Mouse (Mus musculus): ENCODE data around the gene Kat2b.
"Not testable (repeated sequence)": the region's sequence is repeated elsewhere in the genome, so short reads cannot be mapped to it uniquely, and the experiment has no call there.

Gene Kat2b

GRCm38 (mm10) chr17:53570361-53570875 lies 3.8 kb downstream of the Kat2b start:
- peak; percentile 23 for DNase-seq

- DNase-seq = not testable (repeated sequence)
Observed at GRCm38 (mm10) chr17:53570932-53571331, 4.3 kb downstream of the Kat2b start.

- no peak for DNase-seq
Observed at GRCm38 (mm10) chr17:53573019-53573556, 6.4 kb downstream of the Kat2b start.

GRCm38 (mm10) chr17:53577151-53577550 lies 10.5 kb downstream of the Kat2b start:
- no peak for DNase-seq

GRCm38 (mm10) chr17:53577754-53578153 lies 11.1 kb downstream of the Kat2b start:
- DNase-seq = no peak

GRCm38 (mm10) chr17:53578249-53578648 lies 11.6 kb downstream of the Kat2b start:
- DNase-seq = no peak

GRCm38 (mm10) chr17:53578776-53579175 lies 12.1 kb downstream of the Kat2b start:
- DNase-seq = peak; percentile 57

- no peak for DNase-seq
Observed at GRCm38 (mm10) chr17:53579612-53580011, 13.0 kb downstream of the Kat2b start.

GRCm38 (mm10) chr17:53580237-53580636 lies 13.6 kb downstream of the Kat2b start:
- no peak for DNase-seq

- no peak for DNase-seq
Observed at GRCm38 (mm10) chr17:53582026-53582585, 15.4 kb downstream of the Kat2b start.

GRCm38 (mm10) chr17:53582805-53583204 lies 16.1 kb downstream of the Kat2b start:
- no peak for DNase-seq

- DNase-seq = no peak
Observed at GRCm38 (mm10) chr17:53583846-53584579, 17.4 kb downstream of the Kat2b start.

- DNase-seq = peak; percentile 58
Observed at GRCm38 (mm10) chr17:53587074-53587851, 20.6 kb downstream of the Kat2b start.

GRCm38 (mm10) chr17:53588097-53588855 lies 21.6 kb downstream of the Kat2b start:
- DNase-seq = no peak

- DNase-seq = no peak
Observed at GRCm38 (mm10) chr17:53590110-53590509, 23.4 kb downstream of the Kat2b start.

GRCm38 (mm10) chr17:53591910-53592309 lies 25.2 kb downstream of the Kat2b start:
- no peak for DNase-seq

- DNase-seq = no peak
Observed at GRCm38 (mm10) chr17:53594590-53594989, 27.9 kb downstream of the Kat2b start.

- DNase-seq = no peak
Observed at GRCm38 (mm10) chr17:53595527-53595926, 28.9 kb downstream of the Kat2b start.

- DNase-seq = no peak
Observed at GRCm38 (mm10) chr17:53596314-53596882, 29.7 kb downstream of the Kat2b start.

- no peak for DNase-seq
Observed at GRCm38 (mm10) chr17:53596941-53597790, 30.5 kb downstream of the Kat2b start.

- no peak for DNase-seq
Observed at GRCm38 (mm10) chr17:53598571-53598970, 31.9 kb downstream of the Kat2b start.

Measured in thymus, postnatal 14 days (tissue).